Mouse (Mus musculus): Measurements from ENCODE around the gene Scnm1. TPM values are rescaled to one million over a fixed set of nuclear protein-coding genes. Genes with fewer than 3 reads are reported as not detected.

Scnm1 gene
- polyA plus RNA-seq, 1 experiment, result 50.8 TPM

GRCm38 (mm10) chr3:95100854-95101253 lies 33.0 kb downstream of the Scnm1 start:
- H3K4me1 ChIP-seq (ENCODE audit: control insufficient read depth, insufficient read depth, low read length), result peaks cover 5% of the 10 kb centered on the region; the same call in 1 of the 2 replicates
- 10% methylated on average over 2 of the region's 2 CpGs for WGBS
- no peak for TF ChIP-seq POLR2A (IDR thresholded peaks at IDR 0.05; ENCODE audit: low read depth, low read length)
- H3K36me3 ChIP-seq (ENCODE audit: control insufficient read depth, insufficient read depth, low read length), result no peaks in the 10 kb centered on the region; the same call in 1 of the 2 replicates
- H3K4me3 ChIP-seq (ENCODE audit: insufficient read depth, low read depth, low read length), result no peak overlapping the region
- no peak overlapping the region for H3K27ac ChIP-seq (ENCODE audit: insufficient read depth, low read depth, low read length)
- no peak for DNase-seq
- no peaks in the 10 kb centered on the region for H3K27me3 ChIP-seq (replicated peaks; ENCODE audit: control insufficient read depth, insufficient read depth, low read length)

- Histone ChIP-seq H3K4me1 (ENCODE audit: control insufficient read depth, insufficient read depth, low read length) (no peaks in the 10 kb centered on the region; the same call in 1 of the 2 replicates), H3K27me3 (replicated peaks; ENCODE audit: control insufficient read depth, insufficient read depth, low read length) (no peaks in the 10 kb centered on the region), H3K4me3 (ENCODE audit: insufficient read depth, low read depth, low read length) (no peak overlapping the region), H3K27ac (ENCODE audit: insufficient read depth, low read depth, low read length) (no peak overlapping the region), H3K36me3 (ENCODE audit: control insufficient read depth, insufficient read depth, low read length) (no peaks in the 10 kb centered on the region)
- no peak for DNase-seq
- TF ChIP-seq POLR2A (IDR thresholded peaks at IDR 0.05; ENCODE audit: low read depth, low read length) (no peak), CTCF (conservative IDR thresholded peaks at IDR 0.05; ENCODE audit: insufficient read depth, insufficient read length, low read depth, low read length) (no peak)
- WGBS, result 97% methylated on average over 1 of the region's 1 CpGs
Observed at GRCm38 (mm10) chr3:95088071-95088470, 45.7 kb downstream of the Scnm1 start.

Other genes starting within 250 kb of the Scnm1 start
- 235 and 307 TPM in 2 replicates for gene Psmb4, start 247.1 kb downstream of the Scnm1 start, polyA plus RNA-seq (2012; rRNA removed)
- 785 and 803 TPM in 2 replicates for gene Selenbp1, start 201.0 kb downstream of the Scnm1 start, polyA plus RNA-seq (2012; rRNA removed)
- 10.3 and 12.8 TPM in 2 replicates for gene Rfx5, start 179.9 kb downstream of the Scnm1 start, polyA plus RNA-seq (2012; rRNA removed)
- 35.9 and 41.7 TPM in 2 replicates for gene Pi4kb, start 159.3 kb downstream of the Scnm1 start, polyA plus RNA-seq (2012; rRNA removed)
- gene Zfp687, start 118.6 kb downstream of the Scnm1 start, polyA plus RNA-seq (2012; rRNA removed), result 16.3 and 18.5 TPM in 2 replicates
- gene Psmd4, start 91.4 kb downstream of the Scnm1 start, polyA plus RNA-seq (2012; rRNA removed), result 136 TPM in 2 replicates
- gene Pip5k1a, start 27.1 kb downstream of the Scnm1 start, polyA plus RNA-seq (2012; rRNA removed), result 13.5 and 15.3 TPM in 2 replicates
- gene Vps72, start 23.0 kb downstream of the Scnm1 start, polyA plus RNA-seq (2012; rRNA removed), result 45.6 and 47.1 TPM in 2 replicates
- 0.19 and 3.1 TPM in 2 replicates for gene Tmod4, start 9.5 kb downstream of the Scnm1 start, polyA plus RNA-seq (2012; rRNA removed)
- 10.2 and 11.3 TPM in 2 replicates for gene Lysmd1, start 77 bp upstream of the Scnm1 start, polyA plus RNA-seq (2012; rRNA removed)
- 4.1 and 6.8 TPM in 2 replicates for gene Tnfaip8l2, start 8.3 kb upstream of the Scnm1 start, polyA plus RNA-seq (2012; rRNA removed)
- 8.0 and 8.5 TPM in 2 replicates for gene Sema6c, start 26.4 kb upstream of the Scnm1 start, polyA plus RNA-seq (2012; rRNA removed)
- 9.8 and 10.6 TPM in 2 replicates for gene Gabpb2, start 83.9 kb upstream of the Scnm1 start, polyA plus RNA-seq (2012; rRNA removed)
- gene Cdc42se1, start 94.7 kb upstream of the Scnm1 start, polyA plus RNA-seq (2012; rRNA removed), result 77.5 and 83.7 TPM in 2 replicates
- gene Mllt11, start 98.2 kb upstream of the Scnm1 start, polyA plus RNA-seq (2012; rRNA removed), result 30.6 and 31.4 TPM in 2 replicates
- 5.9 TPM in 2 replicates for gene Gm128, start 107.6 kb upstream of the Scnm1 start, polyA plus RNA-seq (2012; rRNA removed)
- 0.09 and 0.41 TPM in 2 replicates for gene Bnipl, start 117.2 kb upstream of the Scnm1 start, polyA plus RNA-seq (2012; rRNA removed)
- gene Mindy1, start 147.3 kb upstream of the Scnm1 start, polyA plus RNA-seq (2012; rRNA removed), result 120 and 155 TPM in 2 replicates
- gene Prune1, start 148.1 kb upstream of the Scnm1 start, polyA plus RNA-seq (2012; rRNA removed), result 25.6 and 27.0 TPM in 2 replicates
- 5.6 and 6.3 TPM in 2 replicates for gene Anxa9, start 173.2 kb upstream of the Scnm1 start, polyA plus RNA-seq (2012; rRNA removed)
- gene Cers2, start 180.8 kb upstream of the Scnm1 start, polyA plus RNA-seq (2012; rRNA removed), result 143 and 173 TPM in 2 replicates
- 11.4 and 11.6 TPM in 2 replicates for gene Setdb1, start 223.2 kb upstream of the Scnm1 start, polyA plus RNA-seq (2012; rRNA removed)

All from kidney, adult 2 months (tissue).